Mouse (Mus musculus) inflammation-experienced regulatory T-cells, adult 6 months (primary cell): Measurements from ENCODE around the gene Xpa. TPM values are rescaled to one million over a fixed set of nuclear protein-coding genes. Genes with fewer than 3 reads are reported as not detected.
A peak's percentile ranks its signal among the peaks of the same experiment; 100 is the strongest.

ENCODE experiments used
- ATAC-seq: one replicate; pipeline ENCODE4 v1.8.0; 2017
- polyA plus RNA-seq, 3 experiments: library from polyadenylated mRNA; unstranded; fragments of 100-300 nt; shearing (Covaris generic); gene quantifications; one replicate each; pipeline ENCODE4 v1.2.1; 2017

Gene Xpa
- polyA plus RNA-seq, 3 experiments from 2014 or later = 9.2 to 19.6 (median 12.5) TPM

DNA sequence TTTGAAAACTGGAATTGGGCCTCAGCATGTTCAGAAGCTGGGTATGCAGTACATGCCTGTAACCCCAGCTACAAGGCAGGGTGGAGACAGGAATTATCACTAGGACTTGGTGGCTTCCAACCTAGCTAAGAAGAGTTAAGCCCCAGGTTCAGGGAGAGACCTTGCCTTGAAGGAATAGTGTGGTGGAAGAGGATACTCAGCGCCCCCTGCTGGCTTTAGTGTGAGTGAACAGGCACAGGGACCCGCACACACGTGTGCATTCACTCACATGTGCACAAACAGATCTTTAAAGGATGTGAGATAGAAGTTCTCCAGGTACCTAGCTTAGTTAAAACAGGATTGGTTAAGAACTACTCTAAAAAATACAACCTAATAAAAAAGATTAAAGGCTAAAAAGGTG, 51.8 kb downstream of the Xpa start:
- ATAC-seq = no peak

DNA sequence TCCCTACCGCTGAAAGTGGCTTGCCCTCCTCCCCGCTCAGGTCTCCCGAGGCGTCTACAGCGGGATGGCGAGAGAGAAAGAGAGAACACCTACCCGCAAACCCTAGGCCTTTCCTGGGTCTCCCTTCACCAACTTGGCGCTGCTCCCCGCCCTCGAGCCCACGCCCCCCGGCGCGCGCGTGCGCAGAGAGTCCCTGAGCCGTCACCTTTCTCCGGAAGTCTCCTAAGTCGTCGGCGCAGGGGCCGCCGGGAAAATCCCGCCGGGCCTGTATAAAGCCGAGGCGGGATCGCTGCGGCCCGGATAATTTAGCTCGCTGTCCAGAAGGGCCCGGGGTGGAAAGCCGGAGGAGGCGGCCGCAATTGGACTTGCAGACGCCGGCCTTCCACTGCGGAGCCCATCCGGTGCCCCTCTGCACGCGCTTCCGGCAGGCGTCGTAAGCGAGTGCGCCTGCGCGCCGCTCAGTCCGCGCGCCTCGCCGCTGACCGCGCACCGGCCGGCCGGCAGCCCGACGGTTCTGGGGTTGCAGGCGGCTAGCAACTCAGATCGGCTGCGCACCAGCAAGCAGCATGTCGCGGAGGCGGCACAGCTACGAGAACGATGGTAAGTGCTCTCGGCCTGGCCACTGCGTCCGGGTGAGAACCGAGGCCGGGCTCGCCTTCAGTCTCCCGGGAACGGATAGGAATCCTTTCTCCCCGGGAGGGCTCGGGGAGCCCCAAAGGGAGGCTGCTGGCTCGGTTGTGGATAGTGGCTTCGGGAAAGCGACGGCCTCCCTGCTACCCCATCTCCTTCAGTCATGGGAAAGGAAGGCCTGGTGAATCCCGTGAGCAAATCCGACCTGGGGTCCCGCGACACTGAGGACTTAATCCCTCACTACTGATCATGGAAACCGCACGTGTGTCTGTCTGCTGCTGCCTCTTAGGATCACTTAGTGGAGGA, 57.6 kb downstream of the Xpa start, which contains the start of the genes Ncbp1 and Tstd2:
Gene Ncbp1 (plus strand): TSS at position 327 of the 936 bp plus-strand sequence.
Gene Tstd2 (minus strand): TSS at position 408 of the 936 bp plus-strand sequence.
- peak; percentile 79 for ATAC-seq

DNA sequence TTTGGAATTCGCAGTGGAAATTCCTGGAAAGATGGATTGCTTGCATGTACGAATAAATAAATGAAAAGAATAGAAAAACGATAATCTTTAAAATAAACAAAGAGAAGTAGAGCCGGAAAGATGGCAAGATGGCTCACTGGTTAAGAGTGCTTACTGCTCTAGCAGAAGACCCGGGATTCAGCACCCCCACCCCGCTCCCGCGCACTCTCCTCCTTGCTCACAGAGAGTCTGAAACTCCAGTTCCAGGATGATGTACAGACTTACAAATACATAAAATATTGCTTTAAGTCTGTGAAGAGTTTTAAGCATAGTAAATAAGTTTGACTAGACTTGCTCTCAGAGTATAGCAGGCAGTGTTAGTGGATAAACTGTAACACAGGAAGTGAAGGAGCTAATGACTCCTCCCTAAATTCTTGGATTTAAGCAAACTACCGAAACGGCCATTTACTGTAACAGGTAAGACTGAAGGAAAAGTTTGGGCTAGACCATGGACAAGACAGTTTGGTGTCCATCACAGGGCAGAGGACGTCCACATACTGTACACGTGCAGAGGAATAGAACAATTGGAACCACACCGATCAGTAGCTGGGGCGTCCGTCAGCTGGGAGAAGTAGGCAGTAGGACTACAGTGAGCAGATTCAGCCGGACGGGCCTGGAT, 58.4 kb downstream of the Xpa start:
- ATAC-seq = peak; percentile 39

DNA sequence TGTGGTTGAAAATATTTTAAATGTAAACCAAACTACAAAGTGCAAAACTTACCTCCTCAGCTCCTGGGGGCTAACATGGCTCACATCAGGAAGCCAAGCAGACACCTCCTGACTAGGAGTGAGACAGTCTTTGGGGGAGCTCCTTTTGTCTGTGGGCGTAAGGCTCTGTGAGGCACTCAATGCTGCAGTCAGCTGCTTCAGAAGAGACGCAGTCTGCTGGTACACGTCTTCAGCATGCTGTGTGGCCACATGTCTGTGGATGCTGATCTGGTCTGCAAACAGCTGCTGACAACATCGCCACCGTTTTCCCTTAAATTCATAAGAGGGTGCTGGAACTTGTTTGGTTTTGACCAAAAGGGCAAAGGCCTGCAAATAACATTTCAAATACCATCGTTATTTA, 64.3 kb downstream of the Xpa start:
- ATAC-seq = no peak

DNA sequence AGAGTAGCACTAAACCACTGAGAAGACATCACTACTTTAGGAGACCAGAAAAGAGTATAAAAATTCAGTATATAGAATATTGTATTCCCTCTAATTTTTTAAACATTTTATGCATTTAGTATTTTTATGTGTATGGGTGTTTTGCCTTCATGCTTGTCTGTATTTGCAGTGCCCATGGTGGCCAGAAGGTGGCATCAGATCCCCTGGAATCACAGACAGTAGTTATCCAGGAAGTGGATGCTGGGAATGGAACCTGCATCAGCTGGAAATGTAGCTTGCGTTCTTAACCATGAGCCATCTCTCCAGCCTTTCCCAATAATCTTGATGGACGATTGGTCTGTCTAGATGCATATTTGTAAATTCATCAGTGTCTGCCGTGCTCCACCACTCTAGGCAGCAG, 65.9 kb downstream of the Xpa start:
- peak; percentile 62 for ATAC-seq

DNA sequence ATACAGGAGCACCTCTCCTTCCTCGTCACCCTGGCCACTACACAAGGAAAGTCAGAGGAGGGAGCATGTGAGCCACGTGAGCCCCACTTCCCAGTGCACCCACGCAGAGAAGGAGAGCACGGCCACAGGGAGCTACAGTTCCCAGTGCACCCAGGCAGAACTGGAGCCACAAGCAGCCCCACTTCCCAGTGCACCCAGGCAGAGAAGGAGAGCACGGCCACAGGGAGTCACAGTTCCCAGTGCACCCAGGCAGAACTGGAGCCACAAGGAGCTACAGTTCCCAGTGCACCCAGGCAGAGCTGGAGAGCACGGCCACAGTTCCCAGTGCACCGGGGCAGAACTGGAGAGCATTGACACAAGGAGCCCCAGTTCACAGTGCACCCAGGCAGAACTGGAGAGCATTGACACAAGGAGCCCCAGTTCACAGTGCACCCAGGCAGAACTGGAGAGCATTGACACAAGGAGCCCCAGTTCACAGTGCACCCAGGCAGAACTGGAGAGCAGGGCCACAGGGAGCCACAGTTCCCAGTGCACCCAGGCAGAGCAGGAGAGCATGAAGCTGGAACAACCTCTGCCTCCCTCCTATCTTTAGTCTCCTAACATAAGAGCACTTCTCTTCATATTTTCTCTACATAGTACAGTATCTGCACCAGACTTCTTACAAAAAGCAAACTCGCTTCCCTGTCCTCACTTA, 66.7 kb downstream of the Xpa start:
- no peak for ATAC-seq

DNA sequence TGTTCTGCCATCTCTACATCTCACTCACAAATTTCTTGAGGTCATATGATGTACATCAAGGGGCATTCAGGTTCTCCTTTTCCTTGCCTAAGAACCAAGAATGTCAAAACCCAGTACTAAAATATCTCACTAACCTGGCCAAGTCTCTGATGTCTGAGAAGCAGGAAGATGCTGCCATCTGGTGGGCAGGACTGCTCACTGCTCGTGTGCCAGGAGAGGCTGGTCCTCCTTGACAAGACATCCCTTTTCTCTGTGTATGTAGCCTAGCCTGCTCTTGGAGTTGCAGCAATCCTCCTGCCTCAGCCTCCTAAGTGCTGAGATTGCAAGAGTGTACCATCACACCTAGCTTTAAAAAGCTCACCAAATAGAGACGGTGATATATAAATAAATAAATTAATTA, 69.6 kb downstream of the Xpa start:
- peak; percentile 85 for ATAC-seq

DNA sequence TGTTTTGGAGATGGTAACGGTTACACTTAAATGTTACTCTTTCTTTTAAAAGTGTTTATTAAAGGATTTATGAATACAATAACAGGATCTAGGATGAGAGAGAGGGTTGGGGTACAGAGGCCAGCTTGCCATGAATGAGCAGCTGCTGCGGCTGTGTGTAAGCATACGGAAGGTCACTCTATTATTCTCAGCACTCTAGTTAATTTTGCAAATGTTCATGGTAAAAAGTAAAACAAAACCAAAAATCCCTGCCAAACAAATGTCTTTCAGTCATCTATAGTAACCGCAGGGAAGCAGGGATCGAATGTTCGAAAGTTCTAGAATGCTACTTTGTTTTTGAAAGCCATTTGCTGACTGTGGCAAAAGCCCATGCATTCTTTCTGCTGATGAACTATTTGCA, 72.8 kb downstream of the Xpa start:
- ATAC-seq = no peak

DNA sequence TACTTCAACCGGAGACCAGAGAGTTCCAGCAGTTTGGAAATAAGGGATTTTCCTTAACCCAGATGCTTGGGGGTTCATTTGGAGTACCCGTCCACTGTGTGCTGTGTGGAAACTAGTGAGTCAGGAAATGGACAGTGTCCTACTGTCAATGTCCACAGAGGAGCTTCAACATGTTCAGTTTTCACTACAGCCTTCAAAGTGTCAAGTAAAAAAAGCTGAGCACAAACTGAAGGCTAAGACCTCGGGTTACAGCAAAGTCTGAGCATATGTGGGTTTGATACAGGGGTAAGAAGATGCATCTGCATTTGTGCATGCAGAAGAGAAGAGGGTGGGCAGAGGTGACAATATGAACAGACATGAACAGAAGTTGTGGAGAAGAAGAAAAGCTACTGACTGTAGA, 75.3 kb downstream of the Xpa start:
- no peak for ATAC-seq

DNA sequence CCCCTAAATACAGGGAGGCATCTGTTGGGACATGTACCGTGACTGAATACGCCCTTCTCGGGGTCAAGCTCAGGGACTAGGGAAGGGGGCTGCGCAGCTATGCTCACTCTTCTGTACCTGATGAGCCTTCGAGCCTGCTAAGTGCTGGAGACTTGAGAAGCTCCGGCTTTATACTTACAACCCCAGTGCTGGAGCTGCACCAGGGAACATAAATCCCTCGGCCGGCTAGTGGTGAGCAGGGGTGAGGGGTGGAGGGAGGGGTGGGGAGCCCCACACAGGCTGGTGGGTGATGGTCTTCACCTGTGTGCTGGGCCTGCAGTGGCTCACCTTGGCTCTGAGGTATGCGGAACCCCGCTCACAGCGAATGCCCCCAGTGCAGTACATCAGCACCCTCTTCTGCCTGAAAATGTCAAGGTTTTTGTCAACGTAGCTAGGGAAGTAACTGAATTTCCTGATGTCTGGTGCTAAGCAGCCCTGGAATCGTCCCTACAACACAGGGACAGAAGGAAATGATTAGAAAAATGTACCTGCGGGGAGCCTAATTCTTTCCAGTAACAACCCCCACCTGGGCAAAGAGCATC, 76.5 kb downstream of the Xpa start:
- no peak for ATAC-seq

DNA sequence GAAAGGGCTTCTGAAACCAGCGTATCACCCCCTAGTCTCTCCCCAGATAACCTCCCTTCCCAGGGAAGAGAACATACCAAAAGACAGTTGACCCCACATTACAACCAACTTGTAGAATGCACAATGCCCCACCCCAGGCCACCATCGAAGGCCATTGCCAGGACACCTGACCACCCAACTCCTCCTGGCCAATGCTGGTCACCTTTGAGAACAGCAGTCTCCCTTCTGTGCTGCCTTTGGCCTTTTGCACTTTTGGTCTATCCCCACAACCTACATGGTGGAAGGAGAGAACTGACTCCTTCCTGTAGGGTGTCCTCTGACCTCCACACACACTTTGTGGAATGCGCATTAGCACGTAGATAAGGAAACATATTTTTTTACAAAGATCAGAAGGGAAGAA, 78.6 kb downstream of the Xpa start:
- ATAC-seq = no peak

DNA sequence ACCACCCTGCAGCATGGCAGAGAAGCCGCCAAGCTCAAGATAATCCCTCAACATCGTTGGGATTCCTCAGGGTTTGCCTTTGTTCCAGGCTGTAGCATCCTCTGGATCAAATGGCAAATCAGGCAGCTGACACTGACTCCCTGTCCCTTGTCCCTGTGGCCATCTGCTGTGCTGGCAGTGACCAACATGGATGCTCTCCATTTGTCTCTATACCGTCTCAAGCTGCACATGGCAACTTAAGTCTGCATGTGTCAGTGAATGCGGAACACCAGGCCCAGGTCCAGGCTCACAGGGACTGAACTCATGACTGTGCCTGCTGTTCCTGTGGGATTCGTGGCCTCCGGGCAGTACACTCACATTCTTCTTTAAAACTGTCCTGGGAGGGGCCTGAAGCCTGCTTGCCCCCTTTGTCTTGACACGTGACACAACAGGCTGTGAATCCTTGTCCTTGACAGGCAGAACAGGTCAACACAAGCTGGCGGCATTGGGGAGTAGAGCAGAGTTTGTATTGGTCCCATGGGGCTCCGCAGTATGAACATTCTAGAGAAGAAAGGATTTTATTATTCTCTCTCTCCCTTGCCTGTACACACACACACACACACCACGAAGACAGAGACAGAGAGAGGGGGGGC, 79.5 kb downstream of the Xpa start:
- no peak for ATAC-seq

DNA sequence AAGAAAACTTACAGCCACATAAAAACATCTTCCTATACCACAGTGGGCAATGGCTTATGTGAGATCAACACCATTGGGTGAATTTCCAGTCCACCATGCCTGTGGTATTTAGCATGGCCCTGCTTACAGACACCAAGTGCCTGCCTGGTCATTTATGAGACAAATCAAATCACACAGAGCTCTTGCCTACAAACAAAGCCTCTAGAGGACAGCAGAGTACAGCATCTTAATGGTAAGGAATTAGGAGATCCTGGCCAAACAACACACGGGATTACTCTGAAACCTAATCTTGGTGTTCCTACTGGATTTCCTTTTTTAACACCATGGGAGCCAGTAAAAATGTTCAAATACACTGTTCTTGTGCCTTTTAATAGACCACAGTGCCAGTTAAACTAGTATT, 80.8 kb downstream of the Xpa start:
- ATAC-seq = no peak

DNA sequence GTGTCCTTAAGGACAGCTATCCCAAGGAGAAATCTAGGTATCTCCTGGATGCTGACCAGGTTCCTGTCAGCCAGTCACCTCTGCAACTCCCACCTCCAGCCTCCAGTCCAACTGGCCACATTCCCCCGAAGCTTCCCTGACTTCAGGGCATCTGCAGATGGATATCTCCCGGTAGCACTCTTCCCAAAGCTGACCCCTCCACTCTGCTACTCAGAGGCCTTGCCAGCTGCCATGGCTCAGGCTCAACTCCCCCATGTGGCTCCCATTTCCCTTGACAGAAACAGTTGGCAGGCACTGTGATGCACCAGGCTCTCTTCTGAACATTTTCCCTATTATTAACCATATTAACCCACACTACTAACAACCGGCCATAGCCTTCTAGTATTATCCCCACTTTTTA, 84.8 kb downstream of the Xpa start:
- ATAC-seq = no peak

DNA sequence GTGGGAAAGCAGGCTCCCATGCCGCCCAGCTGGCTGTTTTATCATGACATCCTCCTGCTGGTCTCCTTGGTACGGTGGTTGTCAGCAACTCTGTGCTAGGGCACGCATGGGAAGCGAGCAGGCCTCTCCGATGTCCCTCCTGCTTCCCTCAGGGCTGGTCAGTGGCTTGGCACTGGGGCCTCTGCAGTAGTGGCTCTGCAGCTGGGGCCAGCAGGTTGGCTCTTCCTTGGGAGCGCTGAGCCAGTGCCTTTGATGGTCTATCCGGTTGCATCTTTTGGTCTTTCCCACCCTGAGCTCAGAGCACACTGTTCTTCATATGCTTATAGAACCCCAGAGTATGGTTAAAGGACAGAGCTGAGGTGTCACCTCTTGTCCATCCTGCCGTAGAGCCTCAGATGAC, 86.0 kb downstream of the Xpa start:
- ATAC-seq = no peak

Other genes starting within 250 kb of the Xpa start
- 1 to 10 TPM; 2.8 to 7.7 (median 6.0) TPM for gene Tdrd7, start 231.0 kb downstream of the Xpa start, polyA plus RNA-seq
- gene Tmod1, start 157.4 kb downstream of the Xpa start, polyA plus RNA-seq = 1 to 10 TPM in 2 of 3 experiments, not detected in 1; 4.1 to 5.1 TPM
- gene Ncbp1, start 57.7 kb downstream of the Xpa start, polyA plus RNA-seq = 10 to 100 TPM; 39.1 to 43.4 (median 40.9) TPM
- gene Tstd2, start 57.6 kb downstream of the Xpa start, polyA plus RNA-seq = 10 to 100 TPM; 22.3 to 32.3 (median 29.5) TPM
- not detected for gene Foxe1, start 147.3 kb upstream of the Xpa start, polyA plus RNA-seq
- gene Trmo, start 193.1 kb upstream of the Xpa start, polyA plus RNA-seq = 10 to 100 TPM in 2 of 3 experiments, 1 to 10 TPM in 1; 8.1 to 18.0 (median 15.4) TPM
- gene Hemgn, start 217.2 kb upstream of the Xpa start, polyA plus RNA-seq = under 1 TPM in 2 of 3 experiments, not detected in 1; 0.15 to 0.32 TPM